Mouse (Mus musculus): Measurements from ENCODE around the gene Ccpg1os. TPM values are rescaled to one million over a fixed set of nuclear protein-coding genes. Genes with fewer than 3 reads are reported as not detected.

The Ccpg1os gene
- 9.5 and 9.9 TPM in 2 replicates for total RNA-seq (2014; fragmentation: Nextera tagmentation)
- total RNA-seq (2017) = 7.6 and 8.1 TPM in 2 replicates

GRCm38 (mm10) chr9:72985250-72986220 is at the start of gene Ccpg1os, which contains the start of gene Ccpg1:
TSS of gene Ccpg1os (minus strand) at chr9:72985382.
TSS of gene Ccpg1 (plus strand) at chr9:72985429.
- peak; percentile 99 for ATAC-seq (replicated peaks; ENCODE audit: low FRiP score, low TSS enrichment, poor library complexity, severe bottlenecking)

DNA sequence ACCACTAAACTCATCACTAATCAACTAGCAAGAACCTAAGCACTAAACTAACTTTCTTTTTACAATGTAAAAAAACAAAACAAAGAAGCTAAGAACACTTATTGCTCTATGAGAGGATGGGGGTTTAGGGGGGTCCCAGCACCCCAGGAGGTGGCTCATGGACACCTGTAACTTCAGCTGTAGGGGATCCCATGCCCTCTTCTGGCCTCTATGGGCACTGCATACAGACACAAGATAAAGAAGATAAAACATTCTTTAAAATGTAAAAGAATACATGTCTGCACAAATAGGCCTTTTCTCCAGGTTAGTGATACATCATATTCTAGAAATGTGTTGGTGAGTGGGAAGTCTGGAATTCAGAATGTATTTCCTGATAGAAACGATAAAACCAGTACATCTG is 48.2 kb upstream of the Ccpg1os start:
- 0 out of 2 replicates have a peak, but pooled peaks have one; percentile 57 for ATAC-seq (replicated peaks; ENCODE audit: low FRiP score, low TSS enrichment, poor library complexity, severe bottlenecking)

DNA sequence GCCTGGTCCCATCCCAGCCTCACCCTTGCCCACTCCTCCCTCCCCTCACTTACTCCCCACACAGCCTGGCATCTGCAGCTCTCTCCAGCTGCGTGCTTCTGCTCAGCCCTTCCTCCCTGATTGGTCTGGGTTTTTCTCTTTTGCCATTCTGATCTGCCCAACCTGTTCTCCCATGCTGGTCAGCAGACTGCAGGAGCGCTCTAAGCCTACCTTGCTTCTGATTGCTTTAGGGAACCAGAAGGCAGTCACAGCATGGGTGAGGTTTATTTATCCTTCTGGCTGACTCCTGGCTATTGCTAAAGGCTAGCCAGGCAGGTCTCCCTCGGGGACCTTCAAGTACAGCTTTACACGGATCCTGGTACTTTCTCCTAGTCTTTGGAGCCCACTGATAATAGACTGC is 46.2 kb upstream of the Ccpg1os start:
- ATAC-seq (replicated peaks; ENCODE audit: low FRiP score, low TSS enrichment, poor library complexity, severe bottlenecking) = no peak

GRCm38 (mm10) chr9:73030443-73030842 is 45.3 kb upstream of the Ccpg1os start:
- no peak for ATAC-seq (replicated peaks; ENCODE audit: low FRiP score, low TSS enrichment, poor library complexity, severe bottlenecking)

DNA sequence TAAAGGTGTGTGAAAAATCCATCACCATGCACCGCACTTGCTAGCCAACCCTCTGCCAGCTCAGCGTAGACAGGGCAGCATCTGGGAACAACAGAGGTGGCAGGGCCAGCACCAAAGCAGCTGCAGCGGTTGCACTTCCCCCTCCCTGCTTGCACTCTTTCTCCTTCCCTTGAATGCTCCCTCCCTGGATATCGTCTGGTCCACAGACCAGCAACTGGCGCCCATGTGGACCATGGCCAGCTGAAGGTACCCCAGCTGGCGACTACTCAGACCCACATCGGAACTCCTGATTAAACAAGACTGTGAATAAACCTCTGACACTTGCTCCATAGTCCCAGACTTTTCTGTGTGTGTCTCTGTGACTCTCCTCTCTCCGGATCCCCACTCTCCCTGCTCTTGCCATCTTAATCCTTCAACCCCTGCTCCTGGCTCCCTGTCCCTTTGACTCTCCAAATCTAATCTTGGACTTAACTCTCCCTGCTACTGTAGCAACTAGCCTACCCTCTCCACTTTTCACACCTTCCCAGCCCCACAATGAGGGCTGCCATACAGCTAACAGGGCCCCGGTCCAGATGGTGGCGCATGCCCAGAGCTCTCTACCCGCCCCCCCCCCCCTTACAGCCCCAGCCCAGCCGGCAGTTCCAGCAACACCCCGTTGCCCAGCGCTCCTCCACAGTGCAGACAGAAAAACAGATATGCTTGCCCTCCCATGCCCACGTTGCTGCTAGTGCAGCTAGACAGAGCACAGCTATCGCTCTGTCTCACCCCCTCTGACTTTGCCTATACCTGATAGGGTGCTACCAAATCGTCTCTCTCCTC is 40.8 kb upstream of the Ccpg1os start:
- no peak for ATAC-seq (replicated peaks; ENCODE audit: low FRiP score, low TSS enrichment, poor library complexity, severe bottlenecking)

- ATAC-seq (replicated peaks; ENCODE audit: low FRiP score, low TSS enrichment, poor library complexity, severe bottlenecking) = no peak
Measured at GRCm38 (mm10) chr9:73020566-73021097, 35.5 kb upstream of the Ccpg1os start.

DNA sequence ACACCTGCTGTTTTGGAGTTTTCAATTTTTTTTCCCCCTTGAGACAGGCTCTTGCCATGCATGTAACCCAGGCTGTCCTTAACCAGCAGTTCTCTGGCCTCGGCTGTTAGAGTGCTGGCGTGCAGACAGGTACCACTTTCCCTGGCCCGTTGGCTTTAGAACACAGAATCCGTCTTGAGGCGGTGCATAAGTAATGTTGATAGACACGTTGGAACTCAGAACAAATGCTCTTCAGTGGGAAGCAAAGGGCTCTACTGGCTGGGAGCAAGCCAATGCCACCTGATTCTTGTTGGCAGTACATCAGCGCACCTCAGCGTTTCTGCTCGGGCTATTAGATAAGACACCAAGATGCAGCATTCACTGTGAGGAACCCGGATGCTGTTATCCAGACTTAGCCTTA is 34.7 kb upstream of the Ccpg1os start:
- ATAC-seq (replicated peaks; ENCODE audit: low FRiP score, low TSS enrichment, poor library complexity, severe bottlenecking) = no peak

GRCm38 (mm10) chr9:73014724-73015123 is 29.5 kb upstream of the Ccpg1os start:
- no peak for ATAC-seq (replicated peaks; ENCODE audit: low FRiP score, low TSS enrichment, poor library complexity, severe bottlenecking)

GRCm38 (mm10) chr9:73012629-73013028 is 27.4 kb upstream of the Ccpg1os start:
- ATAC-seq (replicated peaks; ENCODE audit: low FRiP score, low TSS enrichment, poor library complexity, severe bottlenecking) = no peak

GRCm38 (mm10) chr9:73008384-73008783 is 23.2 kb upstream of the Ccpg1os start:
- ATAC-seq (replicated peaks; ENCODE audit: low FRiP score, low TSS enrichment, poor library complexity, severe bottlenecking) = no peak

- peak; percentile 57; the same call in 1 of the 2 replicates for ATAC-seq (replicated peaks; ENCODE audit: low FRiP score, low TSS enrichment, poor library complexity, severe bottlenecking)
Measured at GRCm38 (mm10) chr9:73006175-73006574, 21.0 kb upstream of the Ccpg1os start.

DNA sequence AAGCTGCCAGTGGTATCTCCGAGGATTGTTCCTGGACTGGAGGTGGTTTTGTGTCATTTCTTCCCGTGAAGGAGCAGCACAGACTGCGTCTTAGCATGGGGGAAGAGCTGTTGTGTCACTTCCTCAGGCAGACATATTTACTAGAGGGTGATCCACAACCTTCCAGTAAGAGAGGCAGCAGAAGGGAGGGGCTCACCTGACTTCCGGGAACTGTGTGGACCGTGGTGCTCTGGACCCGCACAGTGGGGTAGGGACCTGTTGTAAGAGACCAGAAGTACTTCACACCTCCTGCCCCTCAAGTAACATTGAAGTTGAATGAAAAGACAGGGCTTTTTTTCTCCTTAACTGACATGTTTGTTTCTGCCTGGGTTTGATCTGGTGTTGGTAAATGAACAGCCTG is 19.9 kb upstream of the Ccpg1os start:
- no peak for ATAC-seq (replicated peaks; ENCODE audit: low FRiP score, low TSS enrichment, poor library complexity, severe bottlenecking)

DNA sequence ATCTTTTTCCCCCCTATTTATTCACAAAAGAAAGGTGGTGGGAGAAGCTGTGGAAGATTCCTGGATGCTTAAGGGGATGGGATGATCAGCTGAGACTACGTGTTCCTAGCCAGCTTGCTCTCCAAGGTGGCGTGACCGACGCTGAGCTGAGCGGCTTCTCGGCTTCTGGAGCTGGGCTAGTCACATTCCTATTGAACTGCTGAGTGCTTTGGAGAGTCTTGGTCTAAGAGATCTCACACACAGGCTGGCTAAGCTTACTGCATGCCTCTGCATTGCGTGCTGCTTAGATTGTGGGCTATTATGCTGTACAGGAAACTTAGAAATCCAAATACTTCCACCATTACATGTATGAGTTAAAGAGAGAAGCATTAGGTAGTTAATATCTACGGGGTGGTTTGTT is 18.9 kb upstream of the Ccpg1os start:
- ATAC-seq (replicated peaks; ENCODE audit: low FRiP score, low TSS enrichment, poor library complexity, severe bottlenecking) = no peak

DNA sequence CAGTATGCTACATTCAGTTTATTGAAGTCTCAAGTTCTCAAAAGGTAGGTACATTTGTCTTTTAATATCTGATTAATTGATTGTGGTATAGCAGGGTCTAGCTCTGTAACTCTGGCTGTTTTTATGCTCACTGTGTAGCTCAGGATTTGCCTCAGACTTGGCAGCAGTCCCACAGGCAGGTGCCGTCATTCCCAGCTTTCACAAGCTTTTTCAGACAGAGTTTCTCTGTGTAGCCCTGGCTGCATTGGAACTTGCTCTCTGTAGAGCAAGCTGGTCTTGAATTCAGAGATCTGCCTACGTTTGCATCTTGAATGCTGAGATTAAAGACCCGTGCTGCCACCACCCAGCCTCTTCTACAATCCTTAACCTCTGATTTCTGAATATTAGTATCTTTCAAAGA is 17.0 kb upstream of the Ccpg1os start:
- ATAC-seq (replicated peaks; ENCODE audit: low FRiP score, low TSS enrichment, poor library complexity, severe bottlenecking) = no peak

DNA sequence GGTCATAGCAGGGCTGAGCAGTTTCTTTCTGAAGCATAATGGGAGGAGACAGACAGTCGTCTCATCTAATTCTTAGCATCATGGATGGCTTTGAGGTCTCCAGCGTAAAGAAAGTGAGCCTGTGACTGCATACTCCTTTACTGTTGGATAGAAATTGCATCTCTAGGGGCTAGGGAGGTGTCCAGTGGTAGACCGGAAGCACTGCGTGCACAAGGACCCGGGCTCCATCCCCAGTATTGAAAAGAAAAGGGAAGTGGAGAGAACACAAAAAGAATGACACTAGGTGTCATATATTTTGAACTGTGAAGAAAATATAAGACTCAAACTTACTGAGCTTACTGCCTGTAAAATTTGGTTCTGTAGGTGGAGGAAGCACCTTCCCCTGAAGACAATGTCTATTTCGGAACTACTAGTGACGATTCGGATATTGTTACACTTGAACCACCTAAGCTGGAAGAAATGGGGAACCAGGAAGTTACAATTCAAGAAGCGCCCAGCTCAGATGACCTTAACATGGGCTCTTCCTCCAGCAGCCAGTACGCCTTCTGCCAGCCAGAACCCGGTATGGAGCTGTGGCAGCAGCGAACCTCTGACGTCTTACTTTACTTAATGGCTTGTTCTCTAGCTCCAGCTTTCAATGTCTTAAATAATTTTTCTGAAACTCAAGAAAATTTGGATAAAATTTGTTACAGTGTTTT is 16.3 kb upstream of the Ccpg1os start:
- no peak for ATAC-seq (replicated peaks; ENCODE audit: low FRiP score, low TSS enrichment, poor library complexity, severe bottlenecking)

DNA sequence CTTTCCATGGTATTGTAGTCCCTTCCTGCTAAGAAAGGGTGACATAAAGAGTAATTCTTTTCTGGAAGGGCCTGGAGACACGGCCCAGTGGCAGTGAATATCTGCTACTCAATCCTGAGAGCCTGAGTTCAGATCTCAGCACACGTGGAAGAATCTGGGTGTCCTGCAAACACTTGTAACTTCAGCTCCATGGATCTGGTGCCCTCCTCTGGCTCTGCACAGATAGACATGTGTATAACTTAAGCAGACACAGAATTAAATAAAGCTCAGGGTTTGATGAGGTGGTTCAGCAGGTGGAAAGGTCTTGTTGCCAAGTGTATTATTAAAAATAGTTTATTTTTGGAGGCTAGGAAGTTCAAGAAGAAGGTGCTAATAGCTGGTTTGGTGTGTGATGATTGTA is 15.3 kb upstream of the Ccpg1os start:
- no peak for ATAC-seq (replicated peaks; ENCODE audit: low FRiP score, low TSS enrichment, poor library complexity, severe bottlenecking)

- no peak for ATAC-seq (replicated peaks; ENCODE audit: low FRiP score, low TSS enrichment, poor library complexity, severe bottlenecking)
Measured at GRCm38 (mm10) chr9:72996806-72997205, 11.6 kb upstream of the Ccpg1os start.

DNA sequence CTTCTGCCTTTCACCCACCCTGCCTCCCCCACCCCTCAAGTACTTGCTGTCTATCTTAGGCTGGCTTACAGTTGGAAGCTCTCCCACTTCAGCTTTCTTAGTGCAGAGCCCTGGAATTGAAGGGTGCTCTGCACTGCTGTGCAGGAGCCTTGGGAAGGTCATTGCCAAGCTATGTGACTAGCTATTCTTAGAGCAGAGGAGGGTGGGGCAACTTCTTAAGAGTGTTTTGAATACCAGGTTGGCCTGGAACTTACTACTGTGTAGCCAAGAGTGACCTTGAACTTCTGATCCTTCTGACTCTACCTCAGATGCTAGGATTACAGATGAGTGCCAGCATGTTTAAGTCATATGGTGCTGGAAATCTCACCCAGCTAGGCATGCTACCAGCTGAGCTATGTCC is 11.0 kb upstream of the Ccpg1os start:
- no peak for ATAC-seq (replicated peaks; ENCODE audit: low FRiP score, low TSS enrichment, poor library complexity, severe bottlenecking)

DNA sequence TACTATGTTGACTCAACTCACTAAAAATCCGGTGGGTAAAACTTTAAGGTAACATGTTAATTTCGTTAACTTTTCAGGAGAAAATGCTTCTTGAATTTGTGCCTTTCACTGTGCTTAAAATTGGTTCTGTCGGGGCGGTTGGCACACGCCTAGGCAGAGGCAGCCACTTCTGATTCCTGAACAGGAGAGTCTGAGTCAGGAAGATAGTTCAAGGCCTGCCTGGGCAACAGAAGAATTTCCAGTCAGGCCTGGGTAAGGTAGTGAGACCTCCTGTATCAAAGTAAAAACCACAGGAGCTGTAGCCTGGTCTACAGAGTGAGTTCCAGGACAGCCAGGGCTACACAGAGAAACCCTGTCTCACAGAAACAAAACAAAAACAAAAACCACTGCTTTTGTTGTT is 7.4 kb upstream of the Ccpg1os start:
- ATAC-seq (replicated peaks; ENCODE audit: low FRiP score, low TSS enrichment, poor library complexity, severe bottlenecking) = no peak

Data from megakaryocyte-erythroid progenitor cell, adult 5-6 weeks (primary cell).